7 mouse cellular contexts compared by ENCODE assay signal in genomic region chr12:79949101-79949824, GRCm38 (mm10).
DNase-seq lines count a peak whose midpoint lies in the region; ATAC-seq lines count a peak whose summit lies in the region.

No protein-coding gene starts in this region.

- H3K27ac ChIP-seq in embryonic facial prominence, embryonic 15.5 days (replicated peaks) = peak overlapping the region; percentile 80
- H3K27ac ChIP-seq in hindbrain, embryonic 10.5 days = peak overlapping the region; percentile 77
- peak overlapping the region; percentile 70 for H3K27ac ChIP-seq in limb, embryonic 12.5 days

- WGBS in embryonic facial prominence, embryonic 15.5 days = 34% methylated on average over 13 of the region's 14 CpGs
- WGBS in hindbrain, embryonic 10.5 days = 30% methylated on average over 14 of the region's 14 CpGs
- WGBS in limb, embryonic 12.5 days = 36% methylated on average over 14 of the region's 14 CpGs

- no peaks in the 10 kb centered on the region for H3K36me3 ChIP-seq in embryonic facial prominence, embryonic 15.5 days
- H3K36me3 ChIP-seq in hindbrain, embryonic 10.5 days = no peaks in the 10 kb centered on the region
- H3K36me3 ChIP-seq in limb, embryonic 12.5 days = no peaks in the 10 kb centered on the region

- no peak overlapping the region for H3K4me3 ChIP-seq in embryonic facial prominence, embryonic 15.5 days (replicated peaks)
- no peak overlapping the region for H3K4me3 ChIP-seq in hindbrain, embryonic 10.5 days
- H3K4me3 ChIP-seq in limb, embryonic 12.5 days (replicated peaks) = no peak overlapping the region

- ATAC-seq in embryonic facial prominence, embryonic 15.5 days (ENCODE audit: insufficient number of reproducible peaks, low FRiP score, low TSS enrichment, low read depth) = peak; percentile 79
- 0 out of 2 replicates have a peak, but pooled peaks have one; percentile 39 for ATAC-seq in limb, embryonic 12.5 days (ENCODE audit: insufficient number of reproducible peaks, insufficient read depth, low FRiP score, low TSS enrichment, low read depth)
- ATAC-seq in frontal cortex, adult (ENCODE audit: low TSS enrichment) = no peak

- H3K9me3 ChIP-seq in embryonic facial prominence, embryonic 15.5 days (replicated peaks) = no peaks in the 10 kb centered on the region
- H3K9me3 ChIP-seq in hindbrain, embryonic 10.5 days = no peaks in the 10 kb centered on the region
- H3K9me3 ChIP-seq in limb, embryonic 12.5 days = no peaks in the 10 kb centered on the region

- peaks cover 39% of the 10 kb centered on the region for H3K4me1 ChIP-seq in embryonic facial prominence, embryonic 15.5 days
- H3K4me1 ChIP-seq in hindbrain, embryonic 10.5 days (replicated peaks) = peaks cover 57% of the 10 kb centered on the region
- peaks cover 35% of the 10 kb centered on the region for H3K4me1 ChIP-seq in limb, embryonic 12.5 days (replicated peaks)

- H3K4me2 ChIP-seq in embryonic facial prominence, embryonic 15.5 days (replicated peaks) = no peak overlapping the region
- H3K4me2 ChIP-seq in limb, embryonic 12.5 days = no peak overlapping the region

- H3K9ac ChIP-seq in embryonic facial prominence, embryonic 15.5 days = no peak overlapping the region
- H3K9ac ChIP-seq in limb, embryonic 12.5 days (replicated peaks) = 0 out of 2 replicates have a peak overlapping the region, but pooled peaks have one; percentile 8

- no peaks in the 10 kb centered on the region for H3K27me3 ChIP-seq in embryonic facial prominence, embryonic 15.5 days
- peaks cover 12% of the 10 kb centered on the region; the same call in 1 of the 2 replicates for H3K27me3 ChIP-seq in hindbrain, embryonic 10.5 days (ENCODE audit: insufficient read depth, poor library complexity, severe bottlenecking)
- H3K27me3 ChIP-seq in limb, embryonic 12.5 days = no peaks in the 10 kb centered on the region

- DNase-seq in brain, adult 2 months (ENCODE audit: low read depth, low spot score) = peak; percentile 26
- DNase-seq in hindbrain, embryonic 10.5 days (ENCODE audit: low spot score) = peak; percentile 67
- DNase-seq in retina, postnatal 1 day = peak; percentile 38
- no peak for DNase-seq in left cerebral cortex, postnatal 36 days (ENCODE audit: low spot score in 2 of 2)

- intact Hi-C loops in left cerebral cortex, postnatal 36 days (cut with DNase I) = no loop called here

Comparison
In these comparisons a context has a peak if more than half of its experiments do, and no peak if none do; other contexts are left out.
1. DNase-seq: peak in brain, adult 2 months (single experiment), hindbrain, embryonic 10.5 days (single experiment) and retina, postnatal 1 day (single experiment); none in left cerebral cortex, postnatal 36 days (0 of 2).
2. Peak in every context shown above with its lines, with median percentiles within 50 percentile points of each other: H3K27ac ChIP-seq.